Mouse (Mus musculus) stomach, postnatal 0 days (tissue): ENCODE data around the gene Gbp6. TPM values are rescaled to one million over a fixed set of nuclear protein-coding genes. Genes with fewer than 3 reads are reported as not detected.
A peak's percentile ranks its signal among the peaks of the same experiment; 100 is the strongest.
"Not testable (repeated sequence)": the region's sequence is repeated elsewhere in the genome, so short reads cannot be mapped to it uniquely, and the experiment has no call there.

Experiments
- ATAC-seq: fragments of 200-750 bp; cut with Nextera tagmentation; 2 replicates; pipeline ENCODE4 v1.8.0; 2017; ENCODE audit not compliant: low FRiP score, low TSS enrichment
- DNase-seq: peaks from one replicate; pipeline ENCODE4 v3.0.0-alpha.2; 2016; ENCODE audit warnings: low spot score
- H3K27ac ChIP-seq: fragments of 300-500 bp; sonication (generic); replicated peaks from 2 replicates; pipeline ENCODE4 v1.5.1; 2014; ENCODE audit warnings: mild to moderate bottlenecking, control low read depth
- H3K27me3 ChIP-seq: fragments of 300-500 bp; sonication (generic); 2 replicates; pipeline ENCODE4 v1.6.1; 2014; ENCODE audit warnings: low read length; ENCODE audit not compliant: control insufficient read depth, insufficient read depth
- H3K36me3 ChIP-seq: fragments of 300-500 bp; sonication (generic); 2 replicates; pipeline ENCODE4 v1.6.1; 2014; ENCODE audit warnings: low read length, mixed read lengths; ENCODE audit not compliant: control insufficient read depth, insufficient read depth
- H3K4me1 ChIP-seq: fragments of 300-500 bp; sonication (generic); replicated peaks from 2 replicates; pipeline ENCODE4 v1.6.1; 2014; ENCODE audit warnings: antibody characterized with exemption; ENCODE audit not compliant: control insufficient read depth, insufficient read depth
- H3K4me2 ChIP-seq: fragments of 300-500 bp; sonication (generic); replicated peaks from 2 replicates; pipeline ENCODE4 v1.6.1; 2014; ENCODE audit warnings: low read depth, mild to moderate bottlenecking, control low read depth, moderate library complexity
- H3K4me3 ChIP-seq: fragments of 300-500 bp; sonication (generic); 2 replicates; pipeline ENCODE4 v1.5.1; 2014; ENCODE audit warnings: low read depth, low read length, control low read depth
- H3K9ac ChIP-seq: fragments of 300-500 bp; sonication (generic); 2 replicates; pipeline ENCODE4 v1.6.1; 2014; ENCODE audit warnings: mild to moderate bottlenecking, low read length, control low read depth, mixed read lengths
- H3K9me3 ChIP-seq: fragments of 300-500 bp; sonication (generic); 2 replicates; pipeline ENCODE4 v1.6.1; 2016; ENCODE audit warnings: low read length; ENCODE audit not compliant: control insufficient read depth
- CTCF ChIP-seq: IDR thresholded peaks from 2 replicates; pipeline ENCODE4 v1.5.1; 2016; ENCODE audit warnings: antibody characterized with exemption, low read depth, mild to moderate bottlenecking, moderate library complexity
- EP300 ChIP-seq: optimal IDR thresholded peaks from 2 replicates; pipeline ENCODE3; 2016; ENCODE audit warnings: antibody characterized with exemption
- WGBS: fragments of 180-500 bp; shearing (Covaris S2); extraction: QIAGEN DNeasy Blood & Tissue Kit; methylation state at CpG from one replicate; pipeline ENCODE4 v1.1.7; 2014; 5-methylcytosine and 5-hydroxymethylcytosine counted together
- polyA plus RNA-seq: library from polyadenylated mRNA; unstranded; fragments of >200 nt; fragmentation: Nextera tagmentation; extraction: Ambion mirVana; gene quantifications from 2 replicates; pipeline ENCODE4 v1.2.1, GENCODE M21; 2015

The Gbp6 gene
- polyA plus RNA-seq, 1 experiment from 2014 or later: 1.4 TPM

- no peaks in the 10 kb centered on the region for H3K4me1 ChIP-seq
- no peak overlapping the region for H3K4me3 ChIP-seq
- peak; percentile 17; the same call in 1 of the 2 replicates for TF ChIP-seq CTCF
- no peak for TF ChIP-seq EP300
Measured at GRCm38 (mm10) chr5:105252491-105252890, 41.0 kb downstream of the Gbp6 start.

GRCm38 (mm10) chr5:105244741-105245140 lies 48.8 kb downstream of the Gbp6 start:
- not testable (repeated sequence) for H3K36me3 ChIP-seq, H3K4me3 ChIP-seq, H3K4me2 ChIP-seq, H3K9me3 ChIP-seq, H3K27me3 ChIP-seq, H3K4me1 ChIP-seq, H3K9ac ChIP-seq, ATAC-seq, H3K27ac ChIP-seq, DNase-seq
- 83% methylated on average over 3 of the region's 3 CpGs for WGBS

More at GRCm38 (mm10) chr5:105252491-105252890, 41.0 kb downstream of the Gbp6 start:
- no peak overlapping the region for H3K9ac ChIP-seq
- H3K4me2 ChIP-seq: no peak overlapping the region
- no peaks in the 10 kb centered on the region for H3K27me3 ChIP-seq
- H3K27ac ChIP-seq: no peak overlapping the region
- DNase-seq (no peak), ATAC-seq (no peak)
- H3K36me3 ChIP-seq: no peaks in the 10 kb centered on the region
- no peaks in the 10 kb centered on the region for H3K9me3 ChIP-seq

GRCm38 (mm10) chr5:105240982-105241381 lies 52.5 kb downstream of the Gbp6 start:
- H3K4me2 ChIP-seq, H3K4me3 ChIP-seq, H3K36me3 ChIP-seq, ATAC-seq, H3K27ac ChIP-seq, H3K27me3 ChIP-seq, DNase-seq, H3K9me3 ChIP-seq, H3K9ac ChIP-seq, H3K4me1 ChIP-seq: not testable (repeated sequence)
- 82% methylated on average over 5 of the region's 5 CpGs for WGBS

- H3K4me2 ChIP-seq, H3K4me1 ChIP-seq, ATAC-seq, H3K36me3 ChIP-seq, H3K27ac ChIP-seq, H3K9ac ChIP-seq, H3K4me3 ChIP-seq, H3K9me3 ChIP-seq, H3K27me3 ChIP-seq, DNase-seq: not testable (repeated sequence)
Measured at GRCm38 (mm10) chr5:105239483-105240047, 53.9 kb downstream of the Gbp6 start, which contains the start of gene Gbp10. TSS of gene Gbp10 (minus strand) at chr5:105239533.

GRCm38 (mm10) chr5:105238402-105238801 lies 55.1 kb downstream of the Gbp6 start:
- not testable (repeated sequence) for DNase-seq, H3K27ac ChIP-seq, H3K27me3 ChIP-seq, H3K4me3 ChIP-seq, ATAC-seq, H3K9ac ChIP-seq, H3K4me1 ChIP-seq, H3K4me2 ChIP-seq, H3K36me3 ChIP-seq, H3K9me3 ChIP-seq
- WGBS: 64% methylated on average over 1 of the region's 1 CpGs

- WGBS: 88% methylated on average over 3 of the region's 3 CpGs
- H3K4me3 ChIP-seq, H3K9me3 ChIP-seq, H3K27ac ChIP-seq, H3K4me1 ChIP-seq, ATAC-seq, H3K27me3 ChIP-seq, H3K4me2 ChIP-seq, H3K36me3 ChIP-seq, DNase-seq, H3K9ac ChIP-seq: not testable (repeated sequence)
Measured at GRCm38 (mm10) chr5:105236040-105236439, 57.5 kb downstream of the Gbp6 start.

Other genes with a start within 250 kb of the Gbp6 start
- 2.1 TPM in 2 replicates for gene Gbp9, start 154.2 kb downstream of the Gbp6 start, polyA plus RNA-seq
- 0.61 and 0.75 TPM in 2 replicates for gene Gbp8, start 154.2 kb downstream of the Gbp6 start, polyA plus RNA-seq
- 0.85 and 0.92 TPM in 2 replicates for gene Gbp4, start 154.1 kb downstream of the Gbp6 start, polyA plus RNA-seq
- 0.10 and 0.11 TPM in 2 replicates for gene Gbp10, start 54.2 kb downstream of the Gbp6 start, polyA plus RNA-seq
- 0.02 TPM in 1 of 2 replicates, not detected in the other for gene Gm43302, start within 50 bp of the Gbp6 start, polyA plus RNA-seq
- 4.7 and 5.2 TPM in 2 replicates for gene Lrrc8b, start 122.1 kb upstream of the Gbp6 start, polyA plus RNA-seq
- gene Lrrc8c, start 225.7 kb upstream of the Gbp6 start, polyA plus RNA-seq: 5.2 and 7.3 TPM in 2 replicates